Mouse (Mus musculus): ENCODE results near the gene Osbpl9. TPM values are rescaled to one million over a fixed set of nuclear protein-coding genes. Genes with fewer than 3 reads are reported as not detected.

Gene Osbpl9
- polyA plus RNA-seq, 2 experiments = 17.7 to 25.4 TPM

GRCm38 (mm10) chr4:109094269-109094668, 107.8 kb downstream of the Osbpl9 start:
- TF ChIP-seq CTCF (IDR thresholded peaks at IDR 0.05; ENCODE audit: low read depth) (no peak), EP300 (IDR thresholded peaks at IDR 0.05; ENCODE audit: low read depth) (no peak)
- no peak overlapping the region for H3K27ac ChIP-seq
- H3K4me2 ChIP-seq (ENCODE audit: low read depth) = no peak overlapping the region
- ATAC-seq (ENCODE audit: insufficient read depth) (no peak), DNase-seq (ENCODE audit: low read depth in 3 of 3, low spot score in 3 of 3) (no peak)
- no peak overlapping the region for H3K4me3 ChIP-seq (ENCODE audit: insufficient read depth in 1 of 2, low read depth in 2 of 2, low read length in 2 of 2)
- no peak overlapping the region for H3K9ac ChIP-seq (replicated peaks)
- no peaks in the 10 kb centered on the region for H3K9me3 ChIP-seq (ENCODE audit: control insufficient read depth, low read length)
- no peaks in the 10 kb centered on the region for H3K27me3 ChIP-seq (ENCODE audit: control insufficient read depth, insufficient read depth, low read length)
- 46% methylated on average over 2 of the region's 2 CpGs for WGBS (ENCODE audit: insufficient replicate concordance)
- peaks cover 6 to 16% of the 10 kb centered on the region in 2 experiments for H3K4me1 ChIP-seq (replicated peaks; ENCODE audit: control insufficient read depth in 2 of 2, insufficient read depth in 2 of 2, low read length in 1 of 2)
- no peaks in the 10 kb centered on the region for H3K36me3 ChIP-seq (replicated peaks; ENCODE audit: control insufficient read depth, insufficient read depth, low read depth)

GRCm38 (mm10) chr4:109092344-109092743, 109.7 kb downstream of the Osbpl9 start:
- H3K9me3 ChIP-seq (ENCODE audit: control insufficient read depth, low read length) = no peaks in the 10 kb centered on the region
- no peak for TF ChIP-seq CTCF (IDR thresholded peaks at IDR 0.05; ENCODE audit: low read depth)
- TF ChIP-seq EP300 (IDR thresholded peaks at IDR 0.05; ENCODE audit: low read depth) = no peak
- ATAC-seq (ENCODE audit: insufficient read depth) (peak; percentile 77), DNase-seq (ENCODE audit: low read depth in 3 of 3, low spot score in 3 of 3) (peak in 1 of 3 experiments; percentile 24)
- no peak overlapping the region for H3K4me2 ChIP-seq (ENCODE audit: low read depth)
- H3K4me1 ChIP-seq (replicated peaks; ENCODE audit: control insufficient read depth in 2 of 2, insufficient read depth in 2 of 2, low read length in 1 of 2) = peaks cover 4 to 14% of the 10 kb centered on the region in 2 experiments
- H3K9ac ChIP-seq (replicated peaks) = no peak overlapping the region
- H3K36me3 ChIP-seq (replicated peaks; ENCODE audit: control insufficient read depth, insufficient read depth, low read depth) = no peaks in the 10 kb centered on the region
- 35% methylated on average over 5 of the region's 5 CpGs for WGBS (ENCODE audit: insufficient replicate concordance)
- no peaks in the 10 kb centered on the region for H3K27me3 ChIP-seq (ENCODE audit: control insufficient read depth, insufficient read depth, low read length)
- no peak overlapping the region for H3K4me3 ChIP-seq (ENCODE audit: insufficient read depth in 1 of 2, low read depth in 2 of 2, low read length in 2 of 2)
- no peak overlapping the region for H3K27ac ChIP-seq

GRCm38 (mm10) chr4:109091241-109091777, 110.8 kb downstream of the Osbpl9 start:
- peaks cover 4 to 14% of the 10 kb centered on the region in 2 experiments for H3K4me1 ChIP-seq (replicated peaks; ENCODE audit: control insufficient read depth in 2 of 2, insufficient read depth in 2 of 2, low read length in 1 of 2)
- WGBS (ENCODE audit: insufficient replicate concordance) = 73% methylated on average over 8 of the region's 8 CpGs
- no peak for ATAC-seq (ENCODE audit: insufficient read depth)

GRCm38 (mm10) chr4:109089999-109090398, 112.1 kb downstream of the Osbpl9 start:
- WGBS (ENCODE audit: insufficient replicate concordance) = 33% methylated on average over 6 of the region's 6 CpGs
- Histone ChIP-seq H3K9ac (replicated peaks) (no peak overlapping the region), H3K27ac (no peak overlapping the region), H3K9me3 (ENCODE audit: control insufficient read depth, low read length) (no peaks in the 10 kb centered on the region), H3K27me3 (ENCODE audit: control insufficient read depth, insufficient read depth, low read length) (no peaks in the 10 kb centered on the region), H3K4me2 (ENCODE audit: low read depth) (no peak overlapping the region), H3K36me3 (replicated peaks; ENCODE audit: control insufficient read depth, insufficient read depth, low read depth) (no peaks in the 10 kb centered on the region), H3K4me3 (ENCODE audit: insufficient read depth in 1 of 2, low read depth in 2 of 2, low read length in 2 of 2) (no peak overlapping the region), H3K4me1 (replicated peaks; ENCODE audit: control insufficient read depth in 2 of 2, insufficient read depth in 2 of 2, low read length in 1 of 2) (peaks cover 4 to 12% of the 10 kb centered on the region in 2 experiments)
- TF ChIP-seq EP300 (IDR thresholded peaks at IDR 0.05; ENCODE audit: low read depth) (no peak), CTCF (IDR thresholded peaks at IDR 0.05; ENCODE audit: low read depth) (no peak)
- ATAC-seq (ENCODE audit: insufficient read depth) = peak; percentile 70; the same call in 1 of the 2 replicates
- peak; percentile 44 to 48 (median 46) for DNase-seq (ENCODE audit: low read depth in 3 of 3, low spot score in 3 of 3)

More at GRCm38 (mm10) chr4:109091241-109091777, 110.8 kb downstream of the Osbpl9 start:
- Histone ChIP-seq H3K4me3 (ENCODE audit: insufficient read depth in 1 of 2, low read depth in 2 of 2, low read length in 2 of 2) (no peak overlapping the region), H3K36me3 (replicated peaks; ENCODE audit: control insufficient read depth, insufficient read depth, low read depth) (no peaks in the 10 kb centered on the region), H3K27me3 (ENCODE audit: control insufficient read depth, insufficient read depth, low read length) (no peaks in the 10 kb centered on the region), H3K9me3 (ENCODE audit: control insufficient read depth, low read length) (no peaks in the 10 kb centered on the region), H3K27ac (no peak overlapping the region), H3K4me2 (ENCODE audit: low read depth) (no peak overlapping the region), H3K9ac (replicated peaks) (no peak overlapping the region)
- DNase-seq (ENCODE audit: low read depth in 3 of 3, low spot score in 3 of 3) = no peak
- no peak for TF ChIP-seq CTCF (IDR thresholded peaks at IDR 0.05; ENCODE audit: low read depth)
- no peak for TF ChIP-seq EP300 (IDR thresholded peaks at IDR 0.05; ENCODE audit: low read depth)

- ATAC-seq (ENCODE audit: insufficient read depth) (no peak), DNase-seq (ENCODE audit: low read depth in 3 of 3, low spot score in 3 of 3) (no peak)
- Histone ChIP-seq H3K4me3 (ENCODE audit: insufficient read depth in 1 of 2, low read depth in 2 of 2, low read length in 2 of 2) (no peak overlapping the region), H3K9ac (replicated peaks) (no peak overlapping the region), H3K4me2 (ENCODE audit: low read depth) (no peak overlapping the region), H3K27me3 (ENCODE audit: control insufficient read depth, insufficient read depth, low read length) (no peaks in the 10 kb centered on the region), H3K36me3 (replicated peaks; ENCODE audit: control insufficient read depth, insufficient read depth, low read depth) (no peaks in the 10 kb centered on the region), H3K4me1 (replicated peaks; ENCODE audit: control insufficient read depth in 2 of 2, insufficient read depth in 2 of 2, low read length in 1 of 2) (peaks cover 4 to 12% of the 10 kb centered on the region in 2 experiments), H3K27ac (no peak overlapping the region), H3K9me3 (ENCODE audit: control insufficient read depth, low read length) (no peaks in the 10 kb centered on the region)
- 76% methylated on average over 5 of the region's 5 CpGs for WGBS (ENCODE audit: insufficient replicate concordance)
- TF ChIP-seq CTCF (IDR thresholded peaks at IDR 0.05; ENCODE audit: low read depth) (no peak), EP300 (IDR thresholded peaks at IDR 0.05; ENCODE audit: low read depth) (no peak)
Measured at GRCm38 (mm10) chr4:109089171-109089570, 112.9 kb downstream of the Osbpl9 start.
